Mouse (Mus musculus): ENCODE measurements around the gene Rpn2.

The Rpn2 gene

GRCm38 (mm10) chr2:157278717-157279415, at the start of gene Rpn2:
Rpn2 (plus strand) TSS chr2:157279017.
- peak; percentile 97 for DNase-seq (ENCODE audit: low read depth)

GRCm38 (mm10) chr2:157235946-157236345, 42.9 kb upstream of the Rpn2 start:
- DNase-seq (ENCODE audit: low read depth), result no peak

- DNase-seq (ENCODE audit: low read depth), result no peak
These were observed 33.8 kb upstream of the Rpn2 start for GRCm38 (mm10) chr2:157245001-157245400.

DNA sequence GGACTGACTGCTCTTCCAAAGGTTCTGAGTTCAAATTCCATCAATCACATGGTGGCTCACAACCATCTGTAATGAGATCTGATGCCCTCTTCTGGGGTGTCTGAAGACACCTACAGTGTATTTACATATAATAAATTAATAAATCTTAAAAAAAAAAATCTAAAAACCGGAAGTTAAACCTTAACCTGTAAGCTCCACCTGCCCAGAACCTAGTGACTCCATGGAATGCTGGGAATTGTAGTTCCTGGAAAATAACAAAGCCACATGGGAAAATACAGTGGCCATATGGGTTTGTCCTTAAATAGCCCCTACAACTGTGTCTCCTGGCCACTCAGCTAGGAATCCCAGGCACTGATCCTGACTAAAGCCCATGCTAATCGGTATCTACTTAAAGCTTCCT, 33.2 kb upstream of the Rpn2 start:
- DNase-seq (ENCODE audit: low read depth), result no peak

- DNase-seq (ENCODE audit: low read depth), result no peak
These were observed 30.7 kb upstream of the Rpn2 start for GRCm38 (mm10) chr2:157248111-157248510.

DNA sequence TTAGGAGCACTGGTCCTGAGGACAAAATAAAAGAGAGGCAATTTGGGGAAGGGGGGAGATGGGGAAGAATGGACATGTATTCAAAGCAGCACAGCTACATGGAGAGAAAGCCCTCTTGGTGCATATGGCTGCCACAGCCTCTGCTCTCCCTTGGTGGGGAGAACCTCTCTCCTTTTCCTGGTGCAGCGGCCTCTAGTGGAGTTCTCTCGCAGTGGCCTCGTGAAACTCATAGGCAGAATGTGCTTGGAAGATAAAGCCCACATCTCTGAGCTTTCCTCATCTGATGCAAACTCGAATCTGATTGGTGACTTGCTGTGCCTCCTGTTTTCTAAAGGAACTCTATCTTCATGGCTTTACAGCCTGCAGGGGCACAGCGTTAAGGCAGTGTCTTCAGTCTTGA, 19.1 kb upstream of the Rpn2 start:
- DNase-seq (ENCODE audit: low read depth), result peak; percentile 78

- no peak for DNase-seq (ENCODE audit: low read depth)
These were observed 16.9 kb upstream of the Rpn2 start for GRCm38 (mm10) chr2:157261930-157262329.

DNA sequence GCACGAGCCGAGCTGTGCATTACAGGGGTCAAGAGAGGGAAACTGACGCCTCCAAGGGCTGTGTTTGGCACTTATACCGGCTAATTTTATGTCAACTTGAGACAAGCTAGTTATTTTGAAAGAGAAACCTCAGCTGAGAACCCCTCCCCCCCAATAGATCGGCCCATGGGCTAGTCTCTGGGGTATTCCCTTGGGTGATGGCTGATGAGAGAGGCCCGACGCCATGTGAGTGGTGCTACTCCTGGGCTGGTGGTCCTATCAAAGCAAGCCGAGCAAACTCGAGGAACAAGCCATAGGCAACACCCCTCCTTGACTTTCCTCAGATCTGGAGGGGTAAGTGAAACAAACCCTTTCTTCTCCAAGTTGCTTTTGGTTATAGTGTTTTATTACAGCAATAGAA, 16.3 kb upstream of the Rpn2 start:
- no peak for DNase-seq (ENCODE audit: low read depth)

GRCm38 (mm10) chr2:157263101-157263500, 15.7 kb upstream of the Rpn2 start:
- no peak for DNase-seq (ENCODE audit: low read depth)

GRCm38 (mm10) chr2:157263832-157264231, 15.0 kb upstream of the Rpn2 start:
- DNase-seq (ENCODE audit: low read depth), result no peak

DNA sequence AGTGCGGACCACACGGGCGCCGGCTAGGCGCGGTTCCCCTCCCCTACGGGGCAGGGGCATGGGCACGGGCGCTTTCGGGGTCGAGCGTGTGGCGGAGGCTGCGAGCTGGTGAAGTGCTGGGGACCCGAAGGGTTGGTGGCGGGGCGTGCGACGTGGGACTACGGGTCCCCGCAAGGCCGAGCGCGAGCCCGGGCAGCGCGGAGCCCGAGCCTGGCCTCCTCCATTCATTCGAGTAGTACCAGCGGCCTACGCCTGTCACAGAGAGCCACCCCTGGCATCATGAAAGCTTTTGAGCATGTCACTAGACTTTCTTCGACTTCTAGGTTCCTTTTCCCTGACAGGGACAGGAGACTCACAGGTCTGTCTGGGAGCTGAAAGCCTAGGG, 591 bp downstream of the Rpn2 start, which contains the start of gene Mroh8:
Gene Mroh8, minus strand, starts transcription at position 134 of the 385 bp plus-strand sequence.
- no peak for DNase-seq (ENCODE audit: low read depth)

DNA sequence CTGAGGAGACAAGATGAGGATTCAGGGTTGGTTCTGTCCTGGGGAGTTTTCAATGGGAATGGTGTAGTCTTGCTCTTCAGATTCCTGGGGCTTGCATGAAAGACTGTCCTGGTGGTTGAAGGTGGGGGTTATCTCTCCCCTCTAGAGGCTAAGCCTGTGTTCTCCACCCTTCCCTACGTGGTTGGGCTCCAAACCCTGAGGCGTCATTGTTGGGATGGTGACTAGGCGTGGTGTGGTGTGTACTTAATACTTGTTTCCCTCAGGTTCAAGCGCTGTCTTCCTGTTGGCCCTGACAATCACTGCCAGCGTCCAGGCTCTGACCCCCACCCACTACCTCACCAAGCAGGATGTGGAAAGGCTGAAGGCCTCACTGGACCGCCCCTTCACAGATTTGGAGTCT, 4.5 kb downstream of the Rpn2 start:
- DNase-seq (ENCODE audit: low read depth), result no peak

- peak; percentile 75 for DNase-seq (ENCODE audit: low read depth)
These were observed 8.7 kb downstream of the Rpn2 start for GRCm38 (mm10) chr2:157287542-157287941.

DNA sequence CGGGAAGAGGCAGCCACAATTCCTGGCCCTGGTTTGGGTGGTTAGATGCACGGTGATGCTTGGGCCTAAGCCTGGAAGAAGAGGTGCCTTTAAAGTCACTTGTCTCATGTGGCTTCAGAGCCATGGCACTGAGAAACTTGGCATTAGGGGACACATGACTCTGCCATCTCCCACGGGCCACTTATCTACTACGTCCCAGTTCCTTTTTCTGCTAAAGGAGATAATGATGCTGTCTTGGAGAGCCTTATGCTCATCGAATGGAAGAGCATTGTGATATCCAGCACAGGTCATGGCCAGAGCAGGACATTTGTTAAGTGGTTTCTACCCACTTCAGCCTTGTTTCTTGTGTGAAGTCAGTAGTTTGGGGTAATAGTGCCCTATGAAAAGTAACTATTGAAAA, 10.2 kb downstream of the Rpn2 start:
- no peak for DNase-seq (ENCODE audit: low read depth)

GRCm38 (mm10) chr2:157292093-157292492, 13.3 kb downstream of the Rpn2 start:
- peak; percentile 86 for DNase-seq (ENCODE audit: low read depth)

- DNase-seq (ENCODE audit: low read depth), result no peak
These were observed 17.4 kb downstream of the Rpn2 start for GRCm38 (mm10) chr2:157296105-157296689.

DNA sequence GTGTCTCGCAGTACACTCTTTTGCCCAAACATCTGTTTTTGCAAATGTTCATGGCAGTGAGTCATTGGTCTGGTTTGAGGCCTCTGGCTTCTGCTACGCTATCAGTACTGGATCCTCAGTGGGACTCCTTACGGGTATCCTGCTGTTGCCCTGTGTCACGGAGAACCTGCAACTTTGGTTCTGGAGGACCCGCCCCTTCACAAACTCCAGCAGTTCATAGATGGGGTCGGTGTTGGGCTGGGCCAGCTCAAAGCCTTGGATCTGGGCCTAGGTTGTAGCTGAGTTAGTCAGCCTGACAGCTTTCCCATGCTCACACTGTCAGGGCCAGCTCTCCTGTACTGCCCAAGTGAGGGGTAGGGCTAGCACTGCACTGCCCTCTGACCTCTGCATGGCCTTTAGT, 21.2 kb downstream of the Rpn2 start:
- peak; percentile 62 for DNase-seq (ENCODE audit: low read depth)

DNA sequence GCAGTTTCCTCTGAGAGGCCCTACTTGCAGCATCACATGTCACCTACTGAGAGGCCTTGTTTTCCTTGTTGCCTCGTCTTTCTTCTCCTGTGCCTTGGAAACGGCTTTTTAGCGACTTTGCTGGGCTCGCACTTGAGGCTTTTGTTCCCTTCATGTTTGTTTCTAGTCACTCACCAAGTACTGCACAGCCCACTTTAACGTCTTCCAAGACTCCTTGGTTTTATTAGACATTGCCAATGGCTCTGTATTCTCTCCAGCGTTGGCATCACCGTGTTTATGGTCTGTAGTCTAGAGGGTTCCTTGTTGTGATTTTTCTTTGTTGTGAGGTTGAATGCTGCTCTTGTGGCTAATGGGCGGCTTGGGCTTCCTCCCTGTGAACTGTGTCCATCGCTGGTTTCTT, 24.3 kb downstream of the Rpn2 start:
- DNase-seq (ENCODE audit: low read depth), result no peak

- no peak for DNase-seq (ENCODE audit: low read depth)
These were observed 27.5 kb downstream of the Rpn2 start for GRCm38 (mm10) chr2:157306091-157307032.

DNA sequence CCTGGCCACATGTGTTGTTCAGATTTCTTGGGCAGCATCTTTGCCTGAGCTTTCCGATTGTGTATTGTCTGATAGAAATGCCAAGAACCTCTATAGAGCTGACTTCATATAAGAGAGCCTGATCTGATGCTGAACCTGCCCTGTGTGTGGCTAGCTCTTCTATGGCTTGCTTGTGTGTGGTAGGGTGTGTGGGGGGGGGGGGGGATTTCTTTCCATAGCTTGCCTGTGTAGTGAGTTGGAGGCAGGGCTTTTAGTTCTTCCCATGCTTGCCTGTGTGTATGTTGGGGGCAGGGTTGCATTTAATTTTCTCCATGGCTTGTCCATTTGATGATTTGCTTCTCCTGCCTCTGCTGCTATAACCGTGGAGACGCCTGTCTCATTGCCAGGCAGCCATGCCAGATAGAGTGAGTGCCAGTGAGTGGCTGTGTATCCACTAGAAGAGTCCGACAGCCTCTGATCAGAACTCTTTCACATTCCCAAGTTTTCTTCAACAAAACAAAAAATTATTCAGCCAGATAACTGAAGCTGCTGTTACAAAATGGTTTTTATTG, 29.0 kb downstream of the Rpn2 start:
- no peak for DNase-seq (ENCODE audit: low read depth)

GRCm38 (mm10) chr2:157308273-157308917, 29.6 kb downstream of the Rpn2 start:
- DNase-seq (ENCODE audit: low read depth), result no peak

- DNase-seq (ENCODE audit: low read depth), result no peak
These were observed 30.8 kb downstream of the Rpn2 start for GRCm38 (mm10) chr2:157309611-157310010.
